Mouse (Mus musculus): ENCODE results near the gene Myo5a. TPM values are rescaled to one million over a fixed set of nuclear protein-coding genes. Genes with fewer than 3 reads are reported as not detected.

Myo5a gene
- polyA plus RNA-seq (2015; fragmentation: Nextera tagmentation; extraction: Ambion mirVana): 10.0 and 11.8 TPM in 2 replicates

GRCm38 (mm10) chr9:75070457-75071028 is at the start of gene Myo5a:
Myo5a (plus strand) TSS chr9:75071015.

GRCm38 (mm10) chr9:75037451-75038356 is 33.1 kb upstream of the Myo5a start, which contains the start of gene Arpp19:
Arpp19 (plus strand) TSS chr9:75037614.

DNA sequence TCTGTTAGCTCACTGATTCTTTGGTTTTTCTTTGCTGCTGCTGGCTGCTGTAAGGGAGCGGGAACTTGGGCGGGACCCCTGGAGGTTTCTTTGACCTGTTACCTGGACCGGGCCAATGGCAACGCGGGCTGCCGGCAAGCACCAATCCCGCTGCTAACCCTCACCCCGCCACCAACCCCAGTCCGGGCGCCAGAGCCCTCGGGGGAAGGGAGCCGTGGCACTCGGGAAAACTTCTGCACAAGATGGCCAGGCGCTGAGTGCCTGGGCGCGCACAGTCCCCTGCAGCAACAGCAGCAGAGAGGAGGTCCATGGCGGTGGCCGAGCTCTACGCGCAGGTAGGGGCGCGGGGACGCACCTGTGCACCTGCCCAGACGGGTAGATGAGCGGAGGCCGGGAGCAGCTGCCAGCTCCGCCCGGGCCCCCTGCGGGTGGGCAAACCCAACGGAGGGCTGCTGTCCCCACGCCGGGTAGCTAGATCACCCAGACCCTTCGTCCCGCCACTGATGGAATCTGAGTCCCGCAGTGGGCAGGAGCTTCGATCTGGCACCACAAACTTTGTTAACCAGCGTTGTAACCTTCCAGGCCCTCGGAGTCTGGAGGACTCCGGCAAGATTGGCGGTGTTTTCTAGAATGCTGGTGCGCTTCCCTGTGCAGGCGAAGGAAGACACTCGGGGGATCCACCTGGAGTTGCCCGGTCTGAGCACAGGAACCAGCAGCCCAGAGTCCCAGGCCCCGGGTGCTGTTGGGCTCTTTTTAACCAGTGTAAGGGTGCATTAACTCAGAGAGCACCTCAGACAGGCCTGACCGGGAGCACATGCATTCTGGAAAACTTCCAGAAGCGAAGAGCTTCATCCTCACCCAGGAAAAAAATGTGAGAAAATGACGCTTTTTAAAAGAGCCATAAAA is 161.3 kb downstream of the Myo5a start, which contains the start of gene Myo5c:
TSS of gene Myo5c (plus strand) at position 180 of the 906 bp plus-strand sequence.

Other genes with a start within 250 kb of the Myo5a start
- gene Onecut1, start 209.1 kb upstream of the Myo5a start, polyA plus RNA-seq (2015; fragmentation: Nextera tagmentation; extraction: Ambion mirVana): 0.19 and 0.35 TPM in 2 replicates
- gene Fam214a, start 118.1 kb upstream of the Myo5a start, polyA plus RNA-seq (2015; fragmentation: Nextera tagmentation; extraction: Ambion mirVana): 16.7 and 45.7 TPM in 2 replicates
- 330 and 369 TPM in 2 replicates for gene Arpp19, start 33.4 kb upstream of the Myo5a start, polyA plus RNA-seq (2015; fragmentation: Nextera tagmentation; extraction: Ambion mirVana)
- gene Myo5c, start 161.0 kb downstream of the Myo5a start, polyA plus RNA-seq (2015; fragmentation: Nextera tagmentation; extraction: Ambion mirVana): 0.08 and 0.36 TPM in 2 replicates
- gene Gnb5, start 235.3 kb downstream of the Myo5a start, polyA plus RNA-seq (2015; fragmentation: Nextera tagmentation; extraction: Ambion mirVana): 36.9 and 41.9 TPM in 2 replicates